Mouse (Mus musculus) MEL (cell line): ENCODE measurements around the gene Slk. TPM values are rescaled to one million over a fixed set of nuclear protein-coding genes. Genes with fewer than 3 reads are reported as not detected.

Experiments used
- DNase-seq: peaks from one replicate; pipeline ENCODE4 v3.0.0; 2011; ENCODE audit warnings: low read depth, low spot score
- H3K27ac ChIP-seq: 2 replicates; pipeline ENCODE4 v1.5.1; 2012; ENCODE audit warnings: low read depth, mild to moderate bottlenecking, control low read depth, low read length, moderate library complexity; ENCODE audit not compliant: control insufficient read depth
- H3K27me3 ChIP-seq, 2 experiments: fragments of 150-350 bp in 1 of 2; sonication (generic) in 1 of 2; 2 replicates each; pipeline ENCODE4 v1.6.1; 2012; ENCODE audit warnings: low read length in 2 of 2, mild to moderate bottlenecking in 2 of 2, improper control_type of control experiment in 1 of 2, moderate library complexity in 1 of 2; ENCODE audit not compliant: insufficient read depth in 2 of 2, control insufficient read depth in 1 of 2
- H3K36me3 ChIP-seq, 2 experiments: 2 replicates each; pipeline ENCODE4 v1.6.1; 2012 to 2014; ENCODE audit warnings: low read length in 2 of 2, improper control_type of control experiment in 1 of 2, inconsistent platforms in 1 of 2, mild to moderate bottlenecking in 1 of 2; ENCODE audit not compliant: insufficient read depth in 2 of 2, control insufficient read depth in 1 of 2
- H3K4me1 ChIP-seq, 2 experiments: fragments of 150-350 bp in 1 of 2; sonication (generic) in 1 of 2; 2 replicates each; pipeline ENCODE4 v1.6.1; 2012; ENCODE audit warnings: low read length in 2 of 2, improper control_type of control experiment in 1 of 2, mild to moderate bottlenecking in 1 of 2; ENCODE audit not compliant: insufficient read depth in 2 of 2, control insufficient read depth in 1 of 2
- H3K4me3 ChIP-seq, 2 experiments: fragments of 150-350 bp in 1 of 2; sonication (generic) in 1 of 2; 2 replicates each; pipeline ENCODE4 v1.5.1; 2012; ENCODE audit warnings: low read depth in 2 of 2, low read length in 2 of 2, mild to moderate bottlenecking in 2 of 2, moderate library complexity in 2 of 2, control low read depth in 1 of 2, improper control_type of control experiment in 1 of 2; ENCODE audit not compliant: control insufficient read depth in 1 of 2, insufficient read depth in 1 of 2
- H3K79me2 ChIP-seq: 2 replicates; pipeline ENCODE4 v1.6.1; 2012; ENCODE audit warnings: mild to moderate bottlenecking, low read length, moderate library complexity; ENCODE audit not compliant: control insufficient read depth, poor library complexity, insufficient read depth
- H3K9ac ChIP-seq: 2 replicates; pipeline ENCODE4 v1.6.1; 2012; ENCODE audit warnings: low read depth, mild to moderate bottlenecking, control low read depth, low read length, moderate library complexity; ENCODE audit not compliant: control insufficient read depth, poor library complexity, severe bottlenecking
- H3K9me3 ChIP-seq: fragments of 150-350 bp; sonication (generic); replicated peaks from 2 replicates; pipeline ENCODE4 v1.6.1; 2012; ENCODE audit warnings: mild to moderate bottlenecking, low read length, improper control_type of control experiment, moderate library complexity; ENCODE audit not compliant: insufficient read depth
- CTCF ChIP-seq, 3 experiments: IDR thresholded peaks in 2 of 3; conservative IDR thresholded peaks in 1 of 3; 2 replicates each; pipeline ENCODE4 v1.5.1; 2011 to 2012; ENCODE audit warnings: low read length in 3 of 3, low read depth in 2 of 3, mild to moderate bottlenecking in 2 of 3, improper control_type of control experiment in 1 of 3, inconsistent platforms in 1 of 3, mixed read lengths in 1 of 3, moderate library complexity in 1 of 3; ENCODE audit not compliant: control insufficient read depth in 1 of 3, insufficient read depth in 1 of 3, poor library complexity in 1 of 3, severe bottlenecking in 1 of 3
- E2F4 ChIP-seq: IDR thresholded peaks from 2 replicates; pipeline ENCODE4 v1.6.1; 2011; ENCODE audit warnings: low read depth, low read length, improper control_type of control experiment, borderline replicate concordance
- ELF1 ChIP-seq: IDR thresholded peaks from 2 replicates; pipeline ENCODE4 v1.6.1; 2014; ENCODE audit warnings: low read depth, mild to moderate bottlenecking, inconsistent platforms, low read length, improper control_type of control experiment, moderate library complexity
- EP300 ChIP-seq, 2 experiments: IDR thresholded peaks; 2 replicates each; pipeline ENCODE4 v1.6.1; 2011; ENCODE audit warnings: improper control_type of control experiment in 2 of 2, low read length in 2 of 2, low read depth in 1 of 2, mild to moderate bottlenecking in 1 of 2
- ETS1 ChIP-seq: IDR thresholded peaks from 2 replicates; pipeline ENCODE4 v1.6.1; 2012; ENCODE audit warnings: low read depth, mild to moderate bottlenecking, inconsistent platforms, low read length, improper control_type of control experiment, moderate library complexity
- GATA1 ChIP-seq: IDR thresholded peaks from 2 replicates; pipeline ENCODE4 v1.6.1; 2011; ENCODE audit warnings: low read depth, low read length, improper control_type of control experiment
- MXI1 ChIP-seq: IDR thresholded peaks from 2 replicates; pipeline ENCODE4 v1.6.1; 2011; ENCODE audit warnings: mild to moderate bottlenecking, low read depth, low read length, improper control_type of control experiment
- MYB ChIP-seq: IDR thresholded peaks from 2 replicates; pipeline ENCODE4 v1.6.1; 2011; ENCODE audit warnings: mild to moderate bottlenecking, low read depth, low read length, improper control_type of control experiment
- POLR2AphosphoS5 ChIP-seq: IDR thresholded peaks from 2 replicates; pipeline ENCODE4 v1.6.1; 2012; ENCODE audit warnings: low read depth, borderline replicate concordance, mild to moderate bottlenecking, inconsistent platforms, low read length, moderate library complexity, mixed read lengths
- RCOR1 ChIP-seq: IDR thresholded peaks from 2 replicates; pipeline ENCODE4 v1.6.1; 2012; ENCODE audit warnings: low read depth, mild to moderate bottlenecking, inconsistent platforms, low read length, improper control_type of control experiment
- SIN3A ChIP-seq: IDR thresholded peaks from 2 replicates; pipeline ENCODE4 v1.6.1; 2012; ENCODE audit warnings: low read length, improper control_type of control experiment, inconsistent platforms
- SMC3 ChIP-seq: IDR thresholded peaks from 2 replicates; pipeline ENCODE4 v1.6.1; 2011; ENCODE audit warnings: low read depth, low read length, improper control_type of control experiment
- TAL1 ChIP-seq: IDR thresholded peaks from 2 replicates; pipeline ENCODE4 v1.6.1; 2012; ENCODE audit warnings: mild to moderate bottlenecking, inconsistent platforms, low read length, moderate library complexity, mixed read lengths
- TCF12 ChIP-seq: IDR thresholded peaks from 2 replicates; pipeline ENCODE4 v1.6.1; 2014; ENCODE audit warnings: low read depth, mild to moderate bottlenecking, inconsistent platforms, low read length, improper control_type of control experiment, moderate library complexity
- USF2 ChIP-seq, 2 experiments: IDR thresholded peaks; 2 replicates each; pipeline ENCODE4 v1.6.1; 2011 to 2012; ENCODE audit warnings: improper control_type of control experiment in 2 of 2, low read length in 2 of 2, borderline replicate concordance in 1 of 2, inconsistent platforms in 1 of 2, low read depth in 1 of 2, mild to moderate bottlenecking in 1 of 2; ENCODE audit not compliant: insufficient read depth in 1 of 2
- ZC3H11A ChIP-seq: IDR thresholded peaks from 2 replicates; pipeline ENCODE4 v1.6.1; 2012; ENCODE audit warnings: low read depth, mild to moderate bottlenecking, inconsistent platforms, low read length, improper control_type of control experiment
- ZMIZ1 ChIP-seq: IDR thresholded peaks from 2 replicates; pipeline ENCODE4 v1.6.1; 2012; ENCODE audit warnings: low read depth, mild to moderate bottlenecking, inconsistent platforms, low read length, improper control_type of control experiment, moderate library complexity
- polyA plus RNA-seq, 2 experiments: library from polyadenylated mRNA; stranded (reverse) in 1 of 2; unstranded in 1 of 2; fragments of >175 nt in 1 of 2; fragments of >200 nt in 1 of 2; gene quantifications; 2 replicates each; pipeline versions ENCODE4 v1.2.1 to v1.2.4; 2012; ENCODE audit warnings: low replicate concordance in 2 of 2, low read depth in 1 of 2; ENCODE audit not compliant: insufficient read length in 2 of 2, insufficient read depth in 1 of 2, missing spikeins in 1 of 2
- total RNA-seq: library from RNA; depleted of rRNA; stranded (reverse); fragments of 300-350 nt; gene quantifications from 2 replicates; pipeline ENCODE4 v1.2.3, GENCODE M21; 2012

The Slk gene
- total and polyA plus RNA-seq, 3 experiments: 65.0 to 103 (median 88.2) TPM

DNA sequence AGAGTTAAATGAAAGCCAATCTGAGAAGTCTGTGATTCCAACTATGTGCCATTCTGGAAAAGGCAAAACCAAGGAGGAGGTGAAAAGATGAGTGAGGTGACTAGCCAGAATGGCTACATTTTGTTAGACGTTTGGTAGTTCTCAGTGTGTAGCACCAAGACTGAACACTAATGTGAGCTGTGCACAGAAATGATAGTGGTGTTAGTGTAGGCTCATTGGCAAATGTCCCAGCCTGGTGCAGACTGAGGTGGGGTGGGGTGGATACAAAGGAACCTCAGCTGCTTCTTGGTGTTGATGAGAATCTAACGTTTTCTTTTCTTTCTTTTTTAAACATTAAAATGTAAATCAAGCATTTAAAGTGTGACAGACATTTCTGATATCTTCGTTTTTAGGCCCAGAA is 29.0 kb downstream of the Slk start:
- TF ChIP-seq MXI1 (peak; percentile 20; the same call in 1 of the 2 replicates), SIN3A (peak; percentile 59), POLR2AphosphoS5 (no peak), GATA1 (peak; percentile 43; the same call in 1 of the 2 replicates), USF2 (IDR thresholded peaks at IDR 0.05; ENCODE audit: borderline replicate concordance in 1 of 2, insufficient read depth in 1 of 2, low read depth in 1 of 2, low read length in 2 of 2) (no peak), ZC3H11A (no peak), SMC3 (peak; percentile 13; the same call in 1 of the 2 replicates), ETS1 (peak; percentile 70), MYB (no peak), TCF12 (0 out of 2 replicates have a peak, but pooled peaks have one; percentile 18), EP300 (IDR thresholded peaks at IDR 0.05; ENCODE audit: low read depth in 1 of 2, low read length in 2 of 2) (peak; percentile 64 to 75), ZMIZ1 (no peak), RCOR1 (peak; percentile 54; the same call in 1 of the 2 replicates), ELF1 (no peak), TAL1 (0 out of 2 replicates have a peak, but pooled peaks have one; percentile 9)
- peaks cover 5 to 13% of the 10 kb centered on the region in 2 experiments; a peak in 3 of 4 replicates for H3K4me1 ChIP-seq
- no peak overlapping the region for H3K9ac ChIP-seq
- no peaks in the 10 kb centered on the region for H3K27me3 ChIP-seq
- no peak overlapping the region for H3K4me3 ChIP-seq
- H3K79me2 ChIP-seq: peaks cover 19% of the 10 kb centered on the region
- peaks cover 18 to 20% of the 10 kb centered on the region in 2 experiments for H3K36me3 ChIP-seq
- peak; percentile 91 for DNase-seq
- H3K9me3 ChIP-seq: no peaks in the 10 kb centered on the region
- no peak overlapping the region for H3K27ac ChIP-seq

DNA sequence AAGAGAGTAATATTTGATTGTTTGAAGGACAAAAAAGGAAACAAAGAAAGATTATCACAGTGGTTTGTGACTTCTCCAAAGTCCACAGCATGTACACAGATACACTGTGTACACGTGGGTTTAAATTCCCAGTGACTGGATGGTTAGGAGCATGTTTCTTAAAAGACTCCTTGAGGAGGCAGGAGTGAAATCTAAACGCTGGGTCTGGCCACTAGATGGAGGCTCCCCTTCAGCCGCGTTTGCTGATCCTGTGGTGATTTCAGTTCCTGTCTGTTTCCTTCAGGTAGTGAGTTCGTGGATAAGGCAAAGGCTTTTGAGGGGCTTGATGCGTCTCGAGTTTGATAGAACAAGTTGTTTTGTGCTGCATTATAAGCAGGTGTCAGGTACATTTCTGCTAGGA is 34.0 kb downstream of the Slk start:
- TF ChIP-seq E2F4: no peak
- TF ChIP-seq CTCF (IDR thresholded peaks at IDR 0.05 in 2 of 3, conservative IDR thresholded peaks at IDR 0.05 in 1 of 3; ENCODE audit: control insufficient read depth in 1 of 3, insufficient read depth in 1 of 3, low read depth in 2 of 3, low read length in 3 of 3, poor library complexity in 1 of 3, severe bottlenecking in 1 of 3): peak in 1 of 3 experiments; percentile 8; a peak in 1 of 6 replicates
- no peak for TF ChIP-seq RCOR1
- TF ChIP-seq, all 39 proteins: peak for 1
- no peak overlapping the region for H3K4me3 ChIP-seq
- H3K9ac ChIP-seq: no peak overlapping the region
- H3K27ac ChIP-seq: no peak overlapping the region
- H3K9me3 ChIP-seq: no peaks in the 10 kb centered on the region
- no peaks in the 10 kb centered on the region for H3K27me3 ChIP-seq
- peaks cover 5 to 41% of the 10 kb centered on the region in 2 experiments for H3K36me3 ChIP-seq
- DNase-seq: no peak
- peaks cover 0 to 4% of the 10 kb centered on the region in 2 experiments; a peak in 1 of 4 replicates for H3K4me1 ChIP-seq
- H3K79me2 ChIP-seq: peaks cover 4% of the 10 kb centered on the region; the same call in 1 of the 2 replicates
